Mouse (Mus musculus) gonadal fat pad, adult 2 months (tissue): ENCODE data around the gene Smad1. TPM values are rescaled to one million over a fixed set of nuclear protein-coding genes. Genes with fewer than 3 reads are reported as not detected.

Source experiments
- DNase-seq: peaks from one replicate; pipeline ENCODE4 v3.0.0-alpha.2; 2012; ENCODE audit warnings: low read depth
- polyA plus RNA-seq: library from polyadenylated mRNA; depleted of rRNA; stranded (reverse); fragments of >200 nt; gene quantifications from 2 replicates; pipeline ENCODE4 v1.2.3, GENCODE M21; 2012; rRNA removed

Gene Smad1
- polyA plus RNA-seq, 1 experiment: 35.7 TPM

DNA sequence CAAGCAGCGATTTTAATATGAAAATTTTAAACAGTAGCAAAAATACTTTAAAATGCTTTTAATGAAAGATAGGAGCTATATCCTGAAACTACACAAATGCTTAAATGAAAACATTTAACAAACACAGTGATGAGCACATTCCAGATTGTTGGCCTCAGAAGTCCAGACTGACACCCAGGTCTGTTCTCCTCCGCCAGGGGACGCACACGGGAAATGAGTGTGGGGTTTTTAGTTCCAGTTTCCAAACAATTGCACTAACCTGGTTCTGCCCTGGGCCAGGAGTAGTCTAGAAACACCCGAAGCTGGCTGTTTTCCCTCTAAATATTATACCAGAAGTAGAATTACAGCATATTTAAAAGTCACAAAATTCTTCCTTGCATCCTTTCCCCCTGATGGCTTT is 99.6 kb downstream of the Smad1 start:
- no peak for DNase-seq

DNA sequence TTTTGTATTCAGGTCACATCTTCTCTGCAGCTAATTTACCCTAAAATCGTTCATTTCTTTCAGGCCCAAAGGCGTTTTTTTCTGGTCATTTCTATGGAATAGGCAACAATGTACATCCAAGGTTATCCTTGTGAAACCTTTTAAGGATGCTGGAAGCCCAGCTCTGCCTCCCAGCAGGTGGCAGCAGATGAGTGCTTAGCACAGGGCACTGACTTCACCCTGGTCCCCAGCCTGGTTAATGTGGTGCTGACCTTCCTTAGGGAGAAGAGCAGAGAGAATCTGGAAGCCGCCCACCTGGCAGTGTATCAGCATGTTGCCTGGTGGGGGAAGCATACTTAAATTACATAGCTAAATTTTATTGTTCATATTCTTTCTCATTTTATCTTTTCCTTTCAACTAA is 101.6 kb downstream of the Smad1 start:
- DNase-seq: no peak

DNA sequence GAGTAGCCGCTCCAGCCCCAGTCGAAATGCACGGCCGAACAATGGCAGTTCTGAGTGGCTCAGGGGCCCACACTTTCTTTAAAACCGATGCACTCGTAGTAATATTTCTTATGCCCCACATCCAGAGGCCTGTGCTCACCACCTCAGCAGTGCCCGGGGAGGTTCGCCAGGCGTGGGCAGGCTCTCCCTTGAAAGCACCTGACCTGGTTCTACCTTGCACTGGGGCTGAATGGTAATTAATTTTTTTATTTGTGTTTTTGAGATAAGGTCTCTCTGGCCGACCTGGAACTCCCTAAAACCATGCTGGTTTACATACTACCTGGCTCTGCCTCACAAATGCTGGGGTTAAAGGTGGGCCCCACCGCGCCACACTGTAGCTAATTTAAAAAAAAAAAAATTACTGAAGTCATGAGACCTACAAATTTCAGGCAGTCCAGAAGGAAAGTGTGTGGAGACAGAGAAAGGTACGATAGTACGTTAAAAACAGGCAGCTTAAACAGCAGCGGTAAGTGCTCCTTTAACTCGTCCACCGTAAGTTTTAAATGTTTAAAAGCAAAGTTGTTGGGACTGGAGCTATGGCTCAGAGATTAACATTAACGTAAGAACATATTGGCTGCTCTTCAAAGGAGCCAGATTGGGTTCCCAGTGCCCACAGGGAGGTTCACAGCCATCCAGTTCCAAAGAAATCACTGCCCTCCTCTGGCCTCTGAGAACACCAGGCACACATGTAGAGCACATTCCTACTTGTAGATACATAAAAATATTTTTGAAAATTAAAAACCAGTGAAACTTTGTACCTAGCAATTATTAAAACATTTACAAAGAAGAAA is 103.8 kb downstream of the Smad1 start:
- DNase-seq: no peak

DNA sequence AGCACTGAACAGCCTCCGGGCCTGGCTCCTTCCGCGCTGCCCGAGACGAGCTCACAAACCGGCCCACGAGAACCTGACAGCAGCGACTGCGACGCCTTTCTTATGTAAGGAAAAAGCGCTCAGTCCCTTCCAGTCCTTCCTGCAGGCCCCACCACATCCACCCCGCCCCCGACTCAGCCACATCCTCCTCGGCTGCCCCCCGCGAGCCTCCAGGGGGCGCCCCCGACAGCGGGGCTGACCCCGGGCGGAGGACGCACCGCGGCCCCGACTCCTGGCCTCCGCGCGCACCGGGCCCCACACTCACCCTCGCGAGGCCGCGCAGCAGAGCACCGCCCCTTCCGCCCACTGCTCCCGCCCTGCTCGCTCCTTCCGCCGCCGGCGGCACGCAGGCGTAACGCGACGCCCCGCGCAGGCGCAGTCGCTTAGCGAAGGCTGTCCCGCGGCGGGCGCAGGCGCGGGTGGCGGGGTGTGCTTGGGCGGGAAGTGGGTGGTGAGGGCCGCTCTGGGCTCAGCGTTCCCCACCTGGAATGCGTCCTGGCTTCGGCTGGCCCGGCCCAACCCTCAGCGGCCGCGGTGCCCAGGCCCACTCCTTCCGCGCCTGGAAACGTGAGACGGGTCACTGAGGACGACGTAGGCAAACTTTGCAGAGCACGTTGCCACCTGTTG is 104.6 kb downstream of the Smad1 start, which contains the start of gene Mmaa:
Gene Mmaa (minus strand): TSS at position 328 of the 666 bp plus-strand sequence.
- no peak for DNase-seq

DNA sequence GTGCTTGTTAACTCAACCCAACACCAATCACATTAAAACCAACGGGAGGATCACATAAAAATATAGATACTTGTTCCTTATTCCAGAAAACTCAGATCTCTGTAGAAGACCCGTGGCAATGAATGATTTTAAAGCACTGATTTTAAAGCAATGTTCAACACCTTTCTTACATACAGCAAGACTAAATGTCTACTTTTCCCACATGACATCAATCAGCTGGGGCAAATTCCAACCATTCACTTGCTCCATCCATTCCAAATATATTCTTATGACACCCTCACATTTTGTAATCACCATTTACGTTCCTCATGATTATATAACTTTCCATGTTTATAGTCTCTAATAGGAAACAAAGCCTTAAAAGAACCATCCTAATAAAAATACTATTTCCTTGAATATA is 105.5 kb downstream of the Smad1 start:
- DNase-seq: no peak

DNA sequence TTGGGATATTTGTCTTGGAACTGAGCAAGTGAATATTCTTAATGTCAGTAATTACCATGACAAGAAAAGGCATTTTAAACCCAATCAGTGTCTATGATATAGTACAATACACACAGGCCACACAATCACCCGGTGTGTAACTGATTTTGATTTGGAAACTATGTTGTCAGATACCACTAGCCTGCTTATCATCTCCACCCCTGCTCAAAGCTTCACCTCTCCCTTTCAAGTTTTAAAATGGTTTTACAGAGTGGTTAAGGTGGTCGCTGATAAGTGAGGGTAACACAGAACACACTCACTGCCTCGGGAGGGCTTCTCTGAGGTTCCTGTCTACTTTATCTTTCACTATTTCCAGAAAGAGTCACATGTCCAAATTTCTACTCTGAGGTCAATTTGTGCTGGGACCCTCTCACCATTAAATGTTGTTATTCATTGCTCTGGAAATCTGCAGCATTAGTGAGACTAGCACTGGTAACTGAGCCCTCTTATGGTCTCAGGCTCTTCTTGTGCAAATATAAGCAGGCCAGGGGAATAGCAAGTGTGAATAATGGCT is 106.5 kb downstream of the Smad1 start:
- no peak for DNase-seq

DNA sequence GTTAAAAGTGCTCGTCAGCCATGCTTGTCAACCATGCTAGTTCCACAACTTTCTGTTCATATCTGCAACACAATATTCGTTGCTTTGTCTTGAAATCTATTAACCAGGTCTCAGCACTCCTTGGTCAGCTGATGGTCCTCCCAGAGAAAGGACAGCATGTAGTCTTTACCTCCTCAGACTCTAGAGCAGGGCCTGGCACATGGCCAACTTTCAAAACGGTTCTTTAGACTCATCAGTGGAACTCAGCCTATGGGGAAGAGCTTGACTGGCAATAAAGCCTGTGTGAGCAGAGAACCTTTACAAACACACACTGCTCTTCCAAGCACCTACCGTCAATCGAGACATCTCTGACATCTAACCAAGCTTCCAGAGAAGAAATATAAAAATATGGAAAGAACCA is 109.7 kb downstream of the Smad1 start:
- no peak for DNase-seq

DNA sequence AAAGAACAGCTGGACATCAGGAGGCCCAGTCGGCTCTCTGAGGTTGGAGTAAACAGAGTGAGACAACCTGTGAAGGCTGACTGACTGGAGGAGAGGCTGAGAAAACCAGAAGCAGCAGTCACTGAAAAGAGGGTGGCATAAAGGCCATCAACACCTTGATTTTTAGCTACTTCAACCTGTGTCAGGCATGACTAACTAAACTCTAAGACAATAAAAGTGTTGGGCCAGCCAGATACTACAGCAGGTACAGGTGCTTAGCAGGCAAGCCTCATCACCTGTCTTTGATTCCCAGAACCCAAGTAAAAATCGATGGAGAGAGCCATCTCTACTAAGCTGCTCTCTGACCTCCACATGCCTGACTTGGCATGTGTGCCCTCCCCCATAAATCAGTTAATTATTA is 110.6 kb downstream of the Smad1 start:
- no peak for DNase-seq

Other genes starting within 250 kb of the Smad1 start
- 0.81 and 0.93 TPM in 2 replicates for gene 1700011L22Rik, start 150.9 kb downstream of the Smad1 start, polyA plus RNA-seq
- 7.3 and 8.4 TPM in 2 replicates for gene Mmaa, start 104.6 kb downstream of the Smad1 start, polyA plus RNA-seq
- gene Otud4, start 240.1 kb upstream of the Smad1 start, polyA plus RNA-seq: 27.8 and 31.5 TPM in 2 replicates